Mouse (Mus musculus) hindbrain, embryonic 15.5 days (tissue): ENCODE data around the gene Umps. TPM values are rescaled to one million over a fixed set of nuclear protein-coding genes. Genes with fewer than 3 reads are reported as not detected.

Source experiments
- ATAC-seq: fragments of 200-750 bp; cut with Nextera tagmentation; 2 replicates; pipeline ENCODE4 v1.8.0; 2017; ENCODE audit warnings: low read depth, moderate number of reproducible peaks, moderate TSS enrichment; ENCODE audit not compliant: low FRiP score
- H3K27ac ChIP-seq: fragments of 300-500 bp; sonication (generic); replicated peaks from 2 replicates; pipeline ENCODE4 v1.5.1; 2015; ENCODE audit warnings: mild to moderate bottlenecking, inconsistent platforms
- H3K27me3 ChIP-seq: fragments of 300-500 bp; sonication (generic); 2 replicates; pipeline ENCODE4 v1.6.1; 2015; ENCODE audit warnings: control low read depth, inconsistent platforms
- H3K36me3 ChIP-seq: fragments of 300-500 bp; sonication (generic); 2 replicates; pipeline ENCODE4 v1.6.1; 2015; ENCODE audit warnings: control low read depth, inconsistent platforms
- H3K4me1 ChIP-seq: fragments of 300-500 bp; sonication (generic); replicated peaks from 2 replicates; pipeline ENCODE4 v1.6.1; 2015; ENCODE audit warnings: control low read depth, inconsistent platforms
- H3K4me2 ChIP-seq: fragments of 300-500 bp; sonication (generic); 2 replicates; pipeline ENCODE4 v1.6.1; 2015; ENCODE audit warnings: moderate library complexity, mild to moderate bottlenecking, inconsistent platforms
- H3K4me3 ChIP-seq: fragments of 300-500 bp; sonication (generic); 2 replicates; pipeline ENCODE4 v1.5.1; 2015; ENCODE audit warnings: mild to moderate bottlenecking, inconsistent platforms
- H3K9ac ChIP-seq: fragments of 300-500 bp; sonication (generic); 2 replicates; pipeline ENCODE4 v1.6.1; 2015; ENCODE audit warnings: inconsistent platforms
- H3K9me3 ChIP-seq: fragments of 300-500 bp; sonication (generic); 2 replicates; pipeline ENCODE4 v1.6.1; 2016; ENCODE audit warnings: control low read depth, inconsistent platforms
- WGBS: fragments of 180-500 bp; shearing (Covaris S2); methylation state at CpG from one replicate; pipeline ENCODE4 v1.1.7; 2015; 5-methylcytosine and 5-hydroxymethylcytosine counted together
- polyA plus RNA-seq: library from polyadenylated mRNA; unstranded; fragments of >200 nt; fragmentation: Nextera tagmentation; extraction: Ambion mirVana; gene quantifications from 2 replicates; pipeline ENCODE4 v1.2.1, GENCODE M21; 2015

Umps gene
- 24.1 and 25.9 TPM in 2 replicates for polyA plus RNA-seq

DNA sequence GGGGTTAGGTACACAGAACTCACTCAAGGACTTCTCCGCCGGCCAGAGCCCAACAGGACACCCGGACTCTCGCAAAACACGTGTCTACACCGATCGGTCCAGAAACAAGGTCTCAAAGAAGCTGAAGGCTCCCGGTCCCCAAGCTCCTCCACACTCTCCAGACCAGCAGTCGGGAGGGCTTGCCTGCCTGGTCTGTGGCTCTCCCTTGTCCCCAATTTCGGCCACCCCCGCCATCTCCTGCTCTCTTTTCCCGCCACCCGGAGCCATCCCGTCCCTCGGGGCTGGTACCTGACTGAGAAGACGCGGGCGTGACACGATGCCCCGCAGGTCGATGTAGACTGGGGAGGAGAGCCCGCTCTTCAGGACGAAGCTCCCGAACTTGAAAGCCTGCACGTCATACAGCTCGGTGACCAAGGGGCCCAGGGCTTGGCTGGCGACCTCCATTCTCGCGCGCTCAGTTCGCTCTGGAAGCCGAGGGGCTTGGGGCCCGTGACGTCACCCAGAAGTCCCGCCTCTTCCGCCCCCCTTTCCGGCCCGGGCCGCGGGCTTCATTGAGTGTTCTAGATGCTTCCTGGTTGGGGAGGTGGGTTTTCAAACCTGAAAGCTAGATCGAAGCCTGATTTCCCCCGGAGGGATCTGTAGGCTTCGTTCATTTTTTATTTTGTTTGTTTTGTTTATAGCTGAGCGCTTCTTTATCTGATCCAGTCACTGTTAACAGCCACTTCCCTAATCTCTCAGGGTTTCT is at the start of gene Umps:
Umps (minus strand) TSS at position 501 of the 745 bp plus-strand sequence.
- no peaks in the 10 kb centered on the region for H3K9me3 ChIP-seq
- peak within 1 kb of the TSS; percentile 76 for H3K4me3 ChIP-seq
- H3K36me3 ChIP-seq: peaks cover 4% of the 10 kb centered on the region; the same call in 1 of the 2 replicates
- peak within 1 kb of the TSS; percentile 32 for H3K27ac ChIP-seq
- peak; percentile 93 for ATAC-seq
- H3K27me3 ChIP-seq: no peaks in the 10 kb centered on the region
- peak within 1 kb of the TSS; percentile 73 for H3K4me2 ChIP-seq
- H3K9ac ChIP-seq: peak within 1 kb of the TSS; percentile 75
- H3K4me1 ChIP-seq: peaks cover 13% of the 10 kb centered on the region
- 1% methylated on average over 44 of the region's 44 CpGs for WGBS

DNA sequence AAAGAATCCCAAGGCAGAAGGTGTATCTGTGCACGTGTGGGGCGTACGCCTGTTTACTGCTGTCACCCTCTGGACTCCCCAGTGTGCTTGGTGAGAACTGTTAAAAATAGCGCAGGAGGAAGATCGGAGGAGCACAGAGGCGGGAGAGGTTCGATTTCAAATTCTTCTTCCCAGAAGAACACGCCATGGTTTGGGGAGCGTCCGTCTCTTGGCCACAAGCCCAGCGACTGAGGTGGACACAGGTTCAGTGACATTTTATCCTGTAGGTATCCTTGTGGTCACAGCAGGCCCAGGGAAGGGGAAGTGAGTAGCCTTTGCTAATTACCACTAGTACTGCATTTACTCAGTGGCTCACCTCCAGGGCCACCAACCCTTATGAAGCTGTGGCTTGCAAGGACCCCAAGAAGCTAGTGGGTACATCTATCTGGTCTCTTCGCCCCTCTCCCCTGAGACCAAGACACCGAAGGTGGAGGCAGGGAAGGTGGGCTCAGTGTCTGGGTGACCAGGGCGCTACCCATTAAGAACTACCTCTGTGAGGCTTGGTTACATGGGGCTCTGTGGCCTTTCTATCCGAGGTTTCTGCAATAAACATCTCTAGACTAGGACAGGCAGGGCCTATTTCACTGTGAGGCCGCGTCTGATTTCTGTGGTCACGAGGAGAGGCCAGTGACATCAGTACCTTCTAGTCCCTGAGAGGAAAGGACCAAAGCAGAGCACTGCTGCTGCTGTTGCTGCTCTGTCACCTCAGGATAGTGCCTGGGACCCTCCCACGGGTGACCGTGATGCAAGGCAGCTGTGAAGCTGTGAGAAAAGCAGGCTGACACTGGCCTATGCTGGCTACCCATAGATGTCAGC is 45.4 kb upstream of the Umps start:
- Histone ChIP-seq H3K4me3 (no peak overlapping the region), H3K27me3 (no peaks in the 10 kb centered on the region), H3K4me1 (no peaks in the 10 kb centered on the region), H3K9me3 (no peaks in the 10 kb centered on the region), H3K27ac (no peak overlapping the region), H3K4me2 (no peak overlapping the region), H3K9ac (no peak overlapping the region), H3K36me3 (peaks cover 56% of the 10 kb centered on the region)
- WGBS: 93% methylated on average over 20 of the region's 20 CpGs
- ATAC-seq: no peak

DNA sequence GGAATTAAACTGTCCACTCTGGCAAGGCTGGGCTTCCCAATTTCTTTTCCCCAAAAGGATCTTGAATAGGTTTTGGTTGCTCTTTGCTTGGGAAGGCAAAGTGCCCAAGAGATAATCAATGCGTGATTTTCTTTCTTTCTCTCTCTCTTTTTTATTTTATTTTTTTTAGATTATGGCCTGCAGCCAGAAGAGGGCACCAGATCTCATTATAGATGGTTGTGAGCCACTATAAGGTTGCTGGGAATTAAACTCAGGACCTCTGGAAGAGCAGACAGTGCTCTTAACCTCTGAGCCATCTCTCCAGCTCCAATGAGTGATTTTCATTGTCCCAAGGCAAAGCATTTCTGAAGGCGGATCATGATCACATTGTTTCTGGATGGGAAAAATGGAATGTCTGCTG is 42.7 kb upstream of the Umps start:
- no peak overlapping the region for H3K27ac ChIP-seq
- ATAC-seq: no peak
- peaks cover 41% of the 10 kb centered on the region for H3K36me3 ChIP-seq
- no peak overlapping the region for H3K4me3 ChIP-seq
- H3K4me2 ChIP-seq: no peak overlapping the region
- H3K9me3 ChIP-seq: no peaks in the 10 kb centered on the region
- H3K27me3 ChIP-seq: no peaks in the 10 kb centered on the region
- 97% methylated on average over 2 of the region's 2 CpGs for WGBS
- H3K9ac ChIP-seq: no peak overlapping the region
- peaks cover 4% of the 10 kb centered on the region for H3K4me1 ChIP-seq

DNA sequence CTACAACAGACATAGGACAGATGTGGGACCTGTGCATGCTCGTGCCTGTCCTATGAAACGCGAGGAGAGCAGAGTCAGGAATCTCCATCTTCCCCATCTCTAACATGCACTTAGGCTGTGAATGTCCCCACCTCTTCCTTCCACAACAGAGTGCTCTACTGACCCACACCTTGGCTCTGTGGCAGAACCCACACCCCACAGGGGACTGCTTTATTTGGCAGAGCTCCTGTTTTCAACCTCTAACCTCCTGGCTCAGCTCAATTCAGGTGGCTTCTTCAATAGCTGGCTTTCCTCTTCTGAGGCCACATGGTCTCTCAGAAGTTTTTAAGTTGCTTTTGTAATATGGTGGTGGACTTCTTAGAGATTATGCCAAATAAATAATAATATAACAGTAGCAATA is 39.1 kb upstream of the Umps start:
- 91% methylated on average over 3 of the region's 3 CpGs for WGBS
- H3K4me1 ChIP-seq: peaks cover 16% of the 10 kb centered on the region
- no peak for ATAC-seq
- no peaks in the 10 kb centered on the region for H3K27me3 ChIP-seq
- H3K4me2 ChIP-seq: no peak overlapping the region
- H3K9me3 ChIP-seq: no peaks in the 10 kb centered on the region
- peaks cover 24% of the 10 kb centered on the region for H3K36me3 ChIP-seq
- H3K9ac ChIP-seq: no peak overlapping the region
- H3K27ac ChIP-seq: no peak overlapping the region
- no peak overlapping the region for H3K4me3 ChIP-seq

DNA sequence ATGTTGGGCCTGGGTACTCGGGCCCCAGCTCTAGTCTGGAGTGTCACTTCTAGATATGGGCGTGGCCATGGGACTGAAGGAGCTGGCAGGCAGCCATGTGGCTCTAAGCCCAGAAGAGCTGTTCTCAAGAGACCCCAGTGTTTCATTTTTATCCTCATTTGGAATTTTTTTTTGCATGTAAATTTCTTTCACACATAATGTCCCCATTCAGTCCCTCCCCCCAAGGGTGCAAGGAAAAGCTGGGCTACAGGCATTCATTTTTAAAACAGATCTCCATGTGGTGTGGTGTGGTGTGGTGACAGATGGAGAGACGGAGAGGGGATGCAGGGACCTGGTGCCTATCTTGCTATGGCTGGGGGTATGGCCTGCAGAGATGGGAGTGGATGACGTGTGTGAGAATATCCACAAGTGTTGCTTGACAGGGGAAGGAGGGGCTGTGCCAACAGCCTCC is 37.3 kb upstream of the Umps start:
- H3K27ac ChIP-seq: peak overlapping the region; percentile 73
- peak; percentile 91 for ATAC-seq
- H3K9me3 ChIP-seq: no peaks in the 10 kb centered on the region
- no peaks in the 10 kb centered on the region for H3K27me3 ChIP-seq
- 14% methylated on average over 4 of the region's 4 CpGs for WGBS
- no peak overlapping the region for H3K4me2 ChIP-seq
- H3K4me1 ChIP-seq: peaks cover 16% of the 10 kb centered on the region
- H3K4me3 ChIP-seq: no peak overlapping the region
- no peak overlapping the region for H3K9ac ChIP-seq
- H3K36me3 ChIP-seq: peaks cover 6% of the 10 kb centered on the region

DNA sequence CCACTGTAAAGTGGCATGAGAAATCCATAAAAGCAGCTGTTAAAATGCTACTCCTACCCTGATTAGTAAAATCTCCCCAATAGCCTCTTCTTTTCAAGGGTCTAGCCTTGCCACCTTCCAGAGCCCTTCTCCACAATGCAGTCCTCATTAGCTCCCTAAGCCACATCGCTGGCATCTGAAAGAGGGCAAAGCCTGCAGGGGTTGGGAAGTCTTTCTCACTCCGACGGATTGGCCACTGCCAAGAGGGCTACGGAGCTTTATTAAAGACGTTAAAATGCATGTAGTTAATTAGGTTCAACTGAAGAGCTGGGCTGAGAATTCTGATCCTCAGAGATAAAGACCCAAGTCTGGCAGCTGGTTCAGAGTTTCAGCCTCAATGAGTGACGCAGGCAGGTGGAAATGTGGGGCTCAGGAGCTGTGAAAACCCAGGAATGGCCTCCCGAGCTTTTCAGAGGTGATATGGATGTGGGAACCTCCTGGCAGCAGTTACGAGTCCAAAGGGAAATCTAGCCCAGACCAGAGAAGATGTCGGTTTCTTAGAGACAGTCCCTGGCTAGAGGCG is 36.8 kb upstream of the Umps start:
- no peak overlapping the region for H3K9ac ChIP-seq
- no peak overlapping the region for H3K4me2 ChIP-seq
- peaks cover 16% of the 10 kb centered on the region for H3K4me1 ChIP-seq
- H3K27ac ChIP-seq: peak overlapping the region; percentile 73
- H3K9me3 ChIP-seq: no peaks in the 10 kb centered on the region
- 28% methylated on average over 10 of the region's 10 CpGs for WGBS
- H3K27me3 ChIP-seq: no peaks in the 10 kb centered on the region
- H3K36me3 ChIP-seq: peaks cover 4% of the 10 kb centered on the region; the same call in 1 of the 2 replicates
- no peak for ATAC-seq
- no peak overlapping the region for H3K4me3 ChIP-seq

DNA sequence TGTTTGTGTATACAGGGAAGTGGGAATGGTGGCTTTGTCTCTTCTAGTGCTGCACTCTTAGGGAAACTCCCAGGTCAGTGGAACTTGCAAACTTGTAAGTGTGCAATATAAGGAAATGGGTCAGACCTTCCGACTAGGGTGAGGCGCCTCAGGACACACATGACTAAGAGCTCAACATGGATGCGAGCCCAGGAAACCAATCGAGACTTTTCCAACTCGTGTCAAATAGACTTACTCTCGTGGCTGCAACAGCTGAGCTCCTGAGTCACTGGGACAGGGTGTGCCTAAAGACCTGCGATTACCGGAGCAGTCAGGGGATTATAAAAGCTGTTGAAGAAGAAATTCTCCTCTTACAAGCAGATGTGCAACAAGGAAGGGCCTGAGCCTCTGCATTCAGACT is 33.9 kb upstream of the Umps start:
- peaks cover under 1% of the 10 kb centered on the region; the same call in 1 of the 2 replicates for H3K36me3 ChIP-seq
- H3K27ac ChIP-seq: no peak overlapping the region
- H3K9me3 ChIP-seq: no peaks in the 10 kb centered on the region
- no peak for ATAC-seq
- no peak overlapping the region for H3K4me2 ChIP-seq
- WGBS: 87% methylated on average over 8 of the region's 8 CpGs
- H3K4me3 ChIP-seq: no peak overlapping the region
- no peak overlapping the region for H3K9ac ChIP-seq
- H3K4me1 ChIP-seq: peaks cover 16% of the 10 kb centered on the region
- no peaks in the 10 kb centered on the region for H3K27me3 ChIP-seq

DNA sequence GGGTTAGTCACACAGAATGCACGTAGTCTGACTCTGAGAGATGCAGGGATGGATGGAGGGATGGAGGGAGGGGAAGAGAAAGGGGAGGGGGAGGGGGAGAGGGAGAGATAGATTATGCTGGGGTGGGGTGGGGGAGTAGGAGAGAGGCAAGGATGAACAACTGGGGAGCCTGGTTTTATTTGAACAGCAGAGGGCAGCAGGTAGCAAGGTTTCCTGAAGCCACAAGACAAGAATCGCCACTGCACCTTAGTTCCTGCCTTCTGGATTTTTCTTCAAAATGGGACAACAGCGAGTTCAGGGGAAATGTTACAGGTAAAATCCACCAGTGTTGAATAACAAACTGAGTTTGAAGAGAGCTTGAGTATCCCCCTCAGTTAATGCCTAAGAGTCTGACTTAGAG is 32.5 kb upstream of the Umps start:
- no peak for ATAC-seq

DNA sequence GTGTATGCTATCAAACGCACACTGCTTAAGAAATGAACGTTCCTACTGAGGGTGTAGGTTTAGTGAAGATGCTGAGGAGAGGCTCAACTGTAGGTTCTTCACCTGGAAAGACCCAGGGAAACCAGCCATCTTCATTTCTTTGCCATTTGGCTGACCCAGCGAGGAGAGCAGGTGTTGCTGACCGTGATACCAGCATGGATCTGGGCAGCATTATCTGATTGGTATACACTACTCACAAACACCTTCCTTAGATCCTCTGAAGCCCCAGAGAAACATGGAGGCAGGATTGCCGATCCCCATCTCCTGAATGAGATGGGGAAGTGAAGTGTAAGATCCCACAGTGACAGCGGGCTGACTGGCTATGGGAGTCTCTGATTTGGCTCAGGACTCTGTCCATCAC is 31.2 kb upstream of the Umps start:
- Histone ChIP-seq H3K27me3 (no peaks in the 10 kb centered on the region), H3K4me1 (0 out of 2 replicates have a peak, but pooled peaks cover 2% of the 10 kb centered on the region), H3K4me2 (no peak overlapping the region), H3K27ac (no peak overlapping the region), H3K4me3 (no peak overlapping the region), H3K36me3 (no peaks in the 10 kb centered on the region), H3K9ac (no peak overlapping the region), H3K9me3 (no peaks in the 10 kb centered on the region)
- WGBS: 85% methylated on average over 6 of the region's 6 CpGs
- no peak for ATAC-seq

More for the DNA sequence above, 32.5 kb upstream of the Umps start:
- H3K27ac ChIP-seq: no peak overlapping the region
- no peaks in the 10 kb centered on the region for H3K27me3 ChIP-seq
- H3K36me3 ChIP-seq: no peaks in the 10 kb centered on the region
- H3K9ac ChIP-seq: no peak overlapping the region
- peaks cover 11% of the 10 kb centered on the region for H3K4me1 ChIP-seq
- no peaks in the 10 kb centered on the region for H3K9me3 ChIP-seq
- no peak overlapping the region for H3K4me2 ChIP-seq
- 19% methylated on average over 3 of the region's 3 CpGs for WGBS
- H3K4me3 ChIP-seq: no peak overlapping the region

DNA sequence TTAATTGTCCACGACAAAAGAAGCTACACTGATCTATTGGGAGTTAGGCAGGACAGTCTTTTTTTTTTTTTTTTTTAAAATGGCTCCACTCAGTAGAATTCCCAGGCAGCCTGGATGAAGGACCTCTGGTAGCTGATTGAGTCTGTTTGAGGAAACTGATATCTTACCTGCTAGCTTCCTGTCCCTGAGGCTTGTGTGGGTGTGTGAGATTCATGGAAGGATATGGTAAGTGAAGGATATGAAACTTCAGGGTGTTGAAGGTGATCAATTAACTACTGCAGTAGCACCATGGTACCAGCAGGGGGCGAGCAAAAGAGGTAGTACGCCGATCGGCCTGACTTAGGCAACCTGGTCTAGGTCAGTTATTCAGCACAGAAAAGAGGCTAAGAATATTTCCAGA is 29.2 kb upstream of the Umps start:
- Histone ChIP-seq H3K4me2 (no peak overlapping the region), H3K4me1 (0 out of 2 replicates have a peak, but pooled peaks cover 2% of the 10 kb centered on the region), H3K4me3 (no peak overlapping the region), H3K36me3 (no peaks in the 10 kb centered on the region), H3K27ac (no peak overlapping the region), H3K9ac (no peak overlapping the region), H3K27me3 (no peaks in the 10 kb centered on the region), H3K9me3 (no peaks in the 10 kb centered on the region)
- ATAC-seq: no peak
- WGBS: 10% methylated on average over 5 of the region's 5 CpGs

DNA sequence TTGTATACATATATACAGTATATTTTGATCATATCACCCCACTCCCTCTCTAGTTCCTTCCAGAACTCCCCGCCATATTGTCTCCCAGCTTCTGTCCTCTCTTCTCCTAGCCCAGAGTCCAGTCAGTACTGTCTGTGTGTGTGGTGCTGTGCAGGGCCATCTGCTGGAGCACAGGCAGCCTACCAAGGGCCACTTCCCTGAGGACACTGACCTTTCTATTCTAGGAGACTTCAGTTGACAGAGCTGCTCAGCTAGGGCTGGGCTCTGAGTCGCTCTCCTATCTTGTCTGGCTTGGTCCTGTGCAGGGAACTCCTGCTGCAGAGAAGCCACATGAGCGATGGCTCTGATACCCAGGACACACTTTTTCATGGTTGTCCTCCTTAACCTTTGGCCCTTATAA is 28.7 kb upstream of the Umps start:
- Histone ChIP-seq H3K9me3 (no peaks in the 10 kb centered on the region), H3K9ac (no peak overlapping the region), H3K27me3 (no peaks in the 10 kb centered on the region), H3K4me1 (0 out of 2 replicates have a peak, but pooled peaks cover 2% of the 10 kb centered on the region), H3K4me2 (no peak overlapping the region), H3K36me3 (no peaks in the 10 kb centered on the region), H3K27ac (no peak overlapping the region), H3K4me3 (no peak overlapping the region)
- WGBS: 83% methylated on average over 3 of the region's 3 CpGs
- ATAC-seq: no peak

DNA sequence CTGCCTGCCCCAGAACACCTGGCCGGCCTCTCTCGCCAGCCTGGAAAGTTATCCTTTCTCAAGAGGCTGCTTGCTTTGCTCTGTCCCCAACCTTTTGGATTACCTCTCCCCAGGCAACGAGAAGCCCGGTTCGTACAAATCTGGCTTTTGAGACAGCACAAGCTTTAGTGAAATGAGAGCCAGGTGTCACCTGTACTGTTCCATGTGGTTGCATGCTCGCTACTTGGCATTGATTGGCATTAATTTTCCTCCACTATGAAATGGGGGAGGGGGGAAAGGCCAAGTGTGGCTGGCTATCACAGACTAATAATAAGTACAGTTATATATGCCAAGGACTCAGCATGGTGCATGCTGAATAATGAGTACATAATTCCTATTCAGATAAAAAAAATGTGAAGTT is 27.5 kb upstream of the Umps start:
- H3K36me3 ChIP-seq: no peaks in the 10 kb centered on the region
- WGBS: 86% methylated on average over 6 of the region's 6 CpGs
- H3K4me3 ChIP-seq: no peak overlapping the region
- no peak overlapping the region for H3K9ac ChIP-seq
- H3K27ac ChIP-seq: no peak overlapping the region
- H3K4me1 ChIP-seq: 0 out of 2 replicates have a peak, but pooled peaks cover 2% of the 10 kb centered on the region
- H3K4me2 ChIP-seq: no peak overlapping the region
- ATAC-seq: no peak
- no peaks in the 10 kb centered on the region for H3K27me3 ChIP-seq
- no peaks in the 10 kb centered on the region for H3K9me3 ChIP-seq
